Mouse (Mus musculus) T-cell, adult 2 months (primary cell): ENCODE measurements around the gene Olfr282.

Experiments used
- DNase-seq: peaks from one replicate; pipeline ENCODE4 v3.0.0; 2022; ENCODE audit warnings: low spot score

Gene Olfr282

GRCm38 (mm10) chr15:98475382-98475781 is 44.4 kb downstream of the Olfr282 start:
- DNase-seq, result peak; percentile 36

- DNase-seq, result no peak
Observed at GRCm38 (mm10) chr15:98476281-98476680, 45.3 kb downstream of the Olfr282 start.

- no peak for DNase-seq
Observed at GRCm38 (mm10) chr15:98479568-98480102, 48.6 kb downstream of the Olfr282 start.

GRCm38 (mm10) chr15:98482701-98483100 is 51.7 kb downstream of the Olfr282 start, which contains the start of gene Lalba:
Gene Lalba, minus strand, starts transcription at chr15:98482721.
- no peak for DNase-seq

- no peak for DNase-seq
Observed at GRCm38 (mm10) chr15:98483907-98484886, 53.2 kb downstream of the Olfr282 start.

- no peak for DNase-seq
Observed at GRCm38 (mm10) chr15:98486433-98487021, 55.5 kb downstream of the Olfr282 start.
